Mouse (Mus musculus): ENCODE results near the gene Slc39a8.

Gene Slc39a8

DNA sequence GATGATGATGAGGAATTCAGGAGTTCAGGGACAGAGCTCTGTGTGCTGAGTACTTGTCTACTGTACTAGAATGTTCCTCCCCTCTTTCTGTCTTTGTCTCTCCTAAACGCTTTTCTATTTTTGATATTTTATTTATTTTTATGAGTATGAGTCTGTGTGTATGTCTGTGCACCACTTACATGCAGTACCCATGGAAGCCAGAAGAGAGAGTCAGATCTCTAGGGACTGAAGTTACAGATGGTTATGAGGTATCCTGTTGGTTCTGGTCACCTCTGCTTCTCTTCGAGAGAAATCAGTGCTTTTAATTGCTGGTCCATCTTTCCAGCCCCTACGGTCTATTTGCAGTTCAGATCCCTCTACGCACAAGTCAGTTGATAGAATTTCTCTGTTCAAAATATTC, 90.9 kb downstream of the Slc39a8 start:
- no peak for DNase-seq (ENCODE audit: extremely low spot score, low spot score)

DNA sequence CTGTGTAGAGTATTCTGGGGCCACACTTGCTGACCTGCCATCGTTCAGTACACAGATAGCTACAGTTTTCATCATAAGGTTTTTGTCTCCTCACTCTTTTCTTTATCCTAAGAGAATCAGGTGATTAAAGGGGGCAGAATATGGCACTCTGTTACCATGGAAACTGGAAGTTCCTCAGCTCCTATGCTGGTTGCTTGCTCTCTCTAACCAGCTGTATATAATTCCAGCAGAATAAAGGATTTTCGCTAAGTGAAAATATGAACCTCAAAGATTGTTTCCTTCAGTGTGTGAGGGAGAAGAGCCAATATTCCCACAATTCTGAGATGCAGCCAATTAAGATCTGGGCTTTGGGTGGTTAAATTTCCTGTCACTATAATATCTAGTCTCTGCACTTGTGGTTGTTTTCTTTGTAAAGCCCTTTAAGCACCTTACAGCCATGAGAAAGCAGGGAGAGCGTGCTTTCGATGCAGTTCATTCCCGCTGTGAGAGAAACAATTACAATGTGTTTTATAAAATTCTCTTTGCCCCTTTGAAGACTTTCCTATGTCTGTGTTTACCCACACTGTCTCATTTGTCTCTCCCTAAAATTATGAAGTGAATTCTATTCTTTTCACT, 93.6 kb downstream of the Slc39a8 start:
- no peak for DNase-seq (ENCODE audit: extremely low spot score, low spot score)

DNA sequence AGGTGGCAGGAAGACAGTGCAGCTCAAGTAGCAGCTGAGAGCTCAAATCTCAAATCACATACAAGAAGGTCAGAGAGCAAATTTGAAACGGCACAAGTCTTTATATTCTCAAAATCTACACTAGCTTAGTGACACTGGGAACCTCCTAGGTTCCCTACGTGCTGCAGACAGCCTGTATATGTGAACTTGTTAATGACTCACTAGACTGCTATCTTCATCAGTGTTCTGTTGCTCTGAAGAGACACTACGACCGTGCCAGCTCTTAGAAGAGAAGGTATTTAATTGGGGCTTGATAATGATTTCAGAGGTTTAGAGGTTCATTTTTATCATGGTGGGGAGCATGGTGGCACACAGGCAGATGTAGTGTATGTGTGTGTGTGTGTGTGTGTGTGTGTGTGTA, 94.2 kb downstream of the Slc39a8 start:
- DNase-seq (ENCODE audit: extremely low spot score, low spot score) = no peak

DNA sequence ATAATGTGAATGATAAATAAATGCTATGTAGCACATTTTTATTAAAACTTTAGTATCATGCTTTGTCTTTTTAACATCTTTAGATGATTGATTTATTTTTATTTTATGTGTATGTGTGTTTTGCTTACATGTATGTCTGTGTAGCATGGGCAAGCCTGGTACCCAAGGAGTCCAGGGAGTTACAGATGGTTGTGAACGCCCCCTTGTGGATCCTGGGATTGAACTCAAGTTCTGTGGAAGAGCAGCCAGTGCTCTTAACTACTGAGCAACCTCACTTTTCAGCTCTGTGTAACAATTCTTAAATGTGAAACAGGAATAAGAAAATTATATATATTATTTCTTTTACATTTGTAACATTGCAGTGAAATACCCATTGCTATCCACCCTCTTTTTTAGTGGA, 101.7 kb downstream of the Slc39a8 start:
- DNase-seq (ENCODE audit: extremely low spot score, low spot score) = no peak

DNA sequence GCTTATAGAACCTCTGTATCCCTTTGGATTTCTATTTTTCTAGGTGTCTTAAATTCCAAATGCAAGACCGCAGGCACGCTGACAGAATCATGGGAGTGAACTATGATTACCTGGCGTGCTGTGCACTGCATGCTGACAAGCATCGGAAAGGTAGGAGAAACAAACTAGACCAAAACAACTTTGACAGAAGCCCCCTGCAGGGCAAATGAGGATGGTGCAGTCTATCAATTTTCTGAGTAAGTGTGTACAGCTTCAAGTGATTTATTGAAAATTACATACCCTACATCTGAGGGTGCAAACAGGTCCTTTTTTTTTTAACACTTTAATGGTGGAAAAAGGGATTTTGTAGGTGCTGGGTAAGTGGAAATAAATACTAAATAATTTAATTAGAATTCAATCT, 103.1 kb downstream of the Slc39a8 start:
- no peak for DNase-seq (ENCODE audit: extremely low spot score, low spot score)

DNA sequence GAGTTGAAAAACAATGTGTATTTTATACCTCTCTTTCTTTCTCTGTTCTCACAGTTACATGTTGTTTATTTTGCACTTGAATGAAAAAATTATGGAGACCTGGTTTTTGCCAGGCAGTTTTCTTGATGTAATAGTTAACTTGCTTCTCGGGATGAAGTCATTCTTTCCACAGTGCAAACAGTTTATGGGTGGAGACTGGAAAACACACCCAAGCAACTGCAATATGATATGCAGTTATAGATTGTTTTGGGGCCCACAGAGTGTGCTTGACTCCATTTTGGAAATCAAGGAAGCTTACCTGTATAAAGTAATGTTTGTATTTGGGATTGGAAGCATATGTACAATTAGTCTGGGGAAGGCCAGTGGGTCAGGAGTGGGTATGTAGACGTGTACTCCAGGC, 112.4 kb downstream of the Slc39a8 start:
- no peak for DNase-seq (ENCODE audit: extremely low spot score, low spot score)

Data from neural tube, embryonic 10.5 days (tissue).